Mouse (Mus musculus) fat pad, adult 2 months (tissue): ENCODE results near the gene Cerk.
"Not testable (repeated sequence)": the region's sequence is repeated elsewhere in the genome, so short reads cannot be mapped to it uniquely, and the experiment has no call there.

Source experiments
- DNase-seq: peaks from one replicate; pipeline ENCODE4 v3.0.0-alpha.2; 2011; ENCODE audit warnings: low read depth, low spot score; ENCODE audit errors: extremely low read depth

Cerk gene

GRCm38 (mm10) chr15:86182646-86183045, 3.3 kb downstream of the Cerk start:
- DNase-seq: no peak

GRCm38 (mm10) chr15:86181941-86182439, 4.0 kb downstream of the Cerk start:
- no peak for DNase-seq

DNA sequence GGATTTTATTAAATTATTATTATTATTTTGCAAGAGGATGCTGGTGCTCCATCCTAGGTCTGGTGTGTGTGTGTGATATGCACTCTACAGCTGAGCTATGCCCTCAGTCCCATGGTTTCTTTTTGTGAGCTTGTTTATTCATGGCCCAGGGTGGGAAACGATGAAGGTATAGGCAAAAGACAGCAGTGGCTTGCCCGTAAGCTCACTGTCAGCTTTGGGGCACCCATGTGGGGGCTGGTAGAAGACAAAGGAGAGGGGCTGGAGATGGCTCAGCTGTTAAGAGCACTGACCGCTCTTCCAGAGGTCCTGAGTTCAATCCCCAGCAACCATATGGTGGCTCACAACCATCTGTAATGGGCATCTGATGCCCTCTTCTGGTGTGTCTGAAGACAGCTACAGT, 4.6 kb downstream of the Cerk start:
- not testable (repeated sequence) for DNase-seq

DNA sequence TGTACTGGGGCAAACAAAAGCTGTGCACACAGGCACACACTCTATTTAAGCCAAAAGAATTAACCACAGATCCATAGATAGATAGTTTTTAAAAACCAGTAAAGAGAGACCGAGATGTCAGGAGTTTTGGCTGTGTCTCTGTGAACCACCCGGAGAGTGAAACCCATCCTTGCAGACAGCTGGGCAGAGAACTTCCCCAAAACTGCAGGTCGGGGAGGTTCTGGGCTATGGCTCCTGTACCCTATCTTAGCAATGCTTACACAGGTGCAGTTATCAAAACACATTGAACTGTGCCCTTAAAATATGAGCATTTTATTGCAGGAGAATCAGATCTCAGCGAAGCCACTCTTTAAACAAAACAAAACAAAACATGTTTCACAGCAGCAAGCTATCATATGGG, 5.5 kb downstream of the Cerk start:
- DNase-seq: no peak

DNA sequence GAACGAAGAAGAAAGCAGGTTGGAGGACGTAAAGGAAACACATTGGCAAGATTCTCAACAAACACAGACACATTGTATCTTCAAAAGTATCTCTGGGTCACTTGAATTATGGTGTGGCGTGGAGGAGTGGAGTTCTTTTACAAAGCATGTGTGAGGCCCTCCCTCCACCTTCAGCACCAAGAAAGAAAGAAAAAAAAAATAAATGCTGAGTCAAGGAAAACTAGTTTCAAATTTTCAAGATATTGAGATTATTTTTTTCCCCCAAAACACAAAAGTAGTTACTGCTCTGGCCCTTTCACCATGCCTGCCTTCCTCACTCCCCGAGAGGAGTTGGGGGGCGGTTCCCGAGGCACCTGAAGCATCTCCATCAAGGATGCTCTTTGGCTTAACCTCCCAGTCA, 7.3 kb downstream of the Cerk start:
- DNase-seq: no peak

- not testable (repeated sequence) for DNase-seq
These were observed 8.2 kb downstream of the Cerk start for GRCm38 (mm10) chr15:86177703-86178251.

DNA sequence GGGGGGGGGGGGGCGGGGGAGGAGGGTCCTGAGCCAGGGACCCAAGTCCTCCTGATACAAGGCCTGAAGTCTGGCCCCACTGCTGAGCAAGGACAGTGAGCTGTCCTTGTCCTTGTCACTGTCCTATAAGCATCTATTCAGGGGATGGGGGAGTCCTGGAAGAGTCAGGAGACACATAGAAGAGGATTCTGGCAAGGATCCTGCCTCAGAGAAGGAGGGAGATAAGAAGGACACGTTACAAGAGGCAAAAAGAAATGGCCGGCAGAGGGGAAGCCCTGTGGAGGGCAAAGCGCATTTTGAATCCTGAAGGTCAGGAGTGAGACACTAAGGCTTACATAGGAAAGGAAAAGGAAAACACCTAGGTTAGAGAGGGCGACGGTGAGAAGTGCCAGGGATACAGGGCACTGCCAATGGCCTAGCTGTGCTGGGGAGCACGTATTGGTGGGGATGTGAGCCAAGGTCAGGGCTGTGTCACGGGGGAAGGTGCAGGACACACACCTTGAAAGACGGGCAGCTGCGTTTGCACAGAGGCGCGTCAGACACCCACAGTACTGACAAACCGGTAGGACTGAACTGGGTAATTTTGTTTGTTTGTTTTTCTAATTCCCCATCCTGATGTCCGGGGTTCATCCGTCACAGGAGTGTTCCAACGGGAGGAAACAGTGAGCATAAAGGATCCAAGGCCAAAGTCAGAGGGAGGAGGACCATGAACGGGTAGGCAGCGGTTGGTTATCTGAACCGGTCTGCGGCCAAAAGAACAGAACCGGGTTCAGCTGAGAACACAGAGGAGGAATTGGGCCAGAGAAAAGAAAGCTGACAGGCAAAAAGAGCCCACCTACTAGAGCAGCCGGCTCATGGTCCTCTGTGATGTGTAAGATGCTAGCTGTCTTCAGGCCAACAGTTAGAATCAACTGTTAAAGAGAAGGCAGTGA, 8.9 kb downstream of the Cerk start:
- DNase-seq: no peak

GRCm38 (mm10) chr15:86176166-86176565, 9.8 kb downstream of the Cerk start:
- DNase-seq: no peak

GRCm38 (mm10) chr15:86175253-86176050, 10.5 kb downstream of the Cerk start:
- no peak for DNase-seq

DNA sequence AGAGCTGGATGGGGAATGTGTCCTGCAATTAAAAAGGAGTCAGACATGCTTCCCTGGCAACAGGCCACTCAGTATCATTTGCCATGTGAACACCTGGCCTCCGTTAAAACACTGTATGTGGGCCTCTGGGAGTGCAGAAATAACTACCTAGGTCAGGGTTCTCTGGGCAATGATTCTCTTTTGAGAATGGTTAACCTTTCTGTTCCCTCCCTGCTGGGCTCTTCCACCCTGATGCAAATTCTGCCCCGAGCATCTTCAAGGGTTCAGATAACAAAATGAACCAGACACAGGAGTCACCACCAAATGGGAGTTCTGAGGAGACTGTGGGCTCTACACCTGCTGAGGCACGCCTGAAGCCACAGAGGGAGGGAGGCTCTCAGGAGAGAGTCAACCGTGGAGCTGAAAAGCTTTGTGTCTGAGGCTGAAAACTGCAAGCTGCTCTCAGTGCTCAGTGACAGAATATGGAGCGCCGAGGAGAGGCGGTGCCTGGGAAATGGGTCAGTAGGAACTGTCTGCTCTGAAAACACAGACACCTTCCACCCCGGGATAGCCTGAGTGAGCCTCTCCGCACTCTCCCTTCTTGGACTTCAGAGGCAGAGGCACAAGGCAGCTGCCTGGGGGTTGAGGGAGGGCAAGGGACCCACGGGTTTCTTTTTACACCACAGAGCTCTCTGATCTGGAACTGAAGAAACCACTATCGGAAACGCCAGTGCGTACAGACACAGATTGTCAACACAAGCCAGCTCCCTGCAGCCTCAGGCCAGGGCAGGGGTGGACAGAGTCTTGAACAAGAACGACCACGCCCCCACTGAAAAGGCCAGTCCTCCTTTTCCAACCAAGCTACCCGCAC, 12.6 kb downstream of the Cerk start:
- no peak for DNase-seq

GRCm38 (mm10) chr15:86172526-86172925, 13.4 kb downstream of the Cerk start:
- no peak for DNase-seq

GRCm38 (mm10) chr15:86172124-86172523, 13.8 kb downstream of the Cerk start:
- no peak for DNase-seq

DNA sequence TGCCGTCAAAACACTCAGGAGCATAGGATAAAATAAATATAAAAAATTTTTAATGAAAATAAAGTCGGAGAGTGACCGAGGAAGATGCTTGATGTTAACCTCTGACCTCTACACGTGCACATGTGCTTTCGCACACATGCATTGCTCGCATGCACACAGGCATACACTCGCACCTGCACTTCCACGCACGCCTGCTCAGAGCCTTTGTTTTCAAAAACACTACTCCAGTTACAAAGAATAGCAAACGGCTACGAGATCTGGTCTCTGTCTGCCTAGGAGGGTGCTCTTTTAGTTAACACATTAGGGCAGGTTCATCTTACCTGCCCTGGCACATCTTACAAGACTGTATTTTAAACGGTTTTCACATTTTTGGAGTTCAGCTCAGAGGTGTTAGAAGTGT, 14.6 kb downstream of the Cerk start:
- no peak for DNase-seq

GRCm38 (mm10) chr15:86169817-86170110, 16.2 kb downstream of the Cerk start:
- DNase-seq: no peak

DNA sequence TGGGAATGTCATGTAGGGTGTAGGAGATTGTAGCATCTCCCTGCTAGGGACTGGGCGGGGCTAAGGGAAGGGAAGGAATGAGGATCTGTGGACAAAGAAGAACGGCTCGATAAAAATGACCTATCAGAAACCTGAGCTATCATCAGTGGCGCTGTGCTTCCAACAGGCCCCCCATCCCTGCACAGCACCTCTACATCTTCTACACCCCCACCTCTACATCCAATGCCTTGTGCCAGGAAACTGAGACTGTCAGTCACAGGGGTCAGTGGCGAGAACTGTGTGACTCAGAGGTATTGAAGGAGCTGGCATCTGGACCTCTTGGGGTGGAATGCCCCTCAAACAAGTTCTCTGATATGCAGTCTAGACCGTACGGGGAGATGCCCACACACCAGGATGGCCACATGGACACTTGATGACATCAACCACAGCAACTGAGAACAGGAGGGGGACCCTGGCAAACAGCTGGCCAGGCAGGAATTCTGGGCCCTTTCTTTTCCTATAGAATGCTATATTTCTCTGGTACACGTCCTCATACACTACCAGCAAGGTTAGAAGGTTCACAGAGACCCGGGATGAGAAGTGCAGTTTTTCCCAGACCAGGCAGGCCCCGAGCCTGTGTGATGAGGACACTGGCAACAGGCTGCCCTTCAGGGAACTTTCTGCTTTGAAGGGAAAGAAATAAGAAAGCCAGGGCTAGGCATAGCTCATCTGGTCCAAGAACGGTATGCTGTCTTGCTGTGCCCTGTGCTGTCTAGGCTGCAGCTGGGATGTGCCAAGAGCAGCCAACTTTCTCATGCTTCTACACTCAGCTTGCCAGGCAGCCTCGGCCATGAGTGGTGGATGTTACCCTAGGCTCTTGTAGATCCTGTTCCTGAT, 16.8 kb downstream of the Cerk start:
- DNase-seq: no peak

- DNase-seq: no peak
These were observed 17.5 kb downstream of the Cerk start for GRCm38 (mm10) chr15:86168505-86168867.

GRCm38 (mm10) chr15:86167787-86168504, 18.0 kb downstream of the Cerk start:
- no peak for DNase-seq

- DNase-seq: no peak
These were observed 18.8 kb downstream of the Cerk start for GRCm38 (mm10) chr15:86167032-86167655.
